Mouse (Mus musculus) lung, embryonic 14.5 days (tissue): ENCODE measurements around the gene Cntnap5a. TPM values are rescaled to one million over a fixed set of nuclear protein-coding genes. Genes with fewer than 3 reads are reported as not detected.

ENCODE experiments used
- ATAC-seq: fragments of 200-750 bp; cut with Nextera tagmentation; 2 replicates; pipeline ENCODE4 v1.8.0; 2017; ENCODE audit warnings: mild to moderate bottlenecking, moderate TSS enrichment, moderate library complexity; ENCODE audit not compliant: insufficient read depth
- DNase-seq: peaks from one replicate; pipeline ENCODE4 v3.0.0-alpha.2; 2015
- H3K27ac ChIP-seq: fragments of 300-500 bp; sonication (generic); 2 replicates; pipeline ENCODE4 v1.5.1; 2014; ENCODE audit warnings: low read depth, mild to moderate bottlenecking, moderate library complexity
- H3K27me3 ChIP-seq: fragments of 300-500 bp; sonication (generic); 2 replicates; pipeline ENCODE4 v1.6.1; 2014; ENCODE audit warnings: low read length, control low read depth; ENCODE audit not compliant: insufficient read depth
- H3K36me3 ChIP-seq: fragments of 300-500 bp; sonication (generic); 2 replicates; pipeline ENCODE4 v1.6.1; 2014; ENCODE audit warnings: control low read depth; ENCODE audit not compliant: insufficient read depth
- H3K4me1 ChIP-seq: fragments of 300-500 bp; sonication (generic); 2 replicates; pipeline ENCODE4 v1.6.1; 2014; ENCODE audit warnings: antibody characterized with exemption, control low read depth; ENCODE audit not compliant: insufficient read depth
- H3K4me2 ChIP-seq: fragments of 300-500 bp; sonication (generic); 2 replicates; pipeline ENCODE4 v1.6.1; 2014; ENCODE audit warnings: mild to moderate bottlenecking
- H3K4me3 ChIP-seq: fragments of 300-500 bp; sonication (generic); 2 replicates; pipeline ENCODE4 v1.5.1; 2014; ENCODE audit warnings: low read depth, low read length
- H3K9ac ChIP-seq: fragments of 300-500 bp; sonication (generic); 2 replicates; pipeline ENCODE4 v1.6.1; 2014
- H3K9me3 ChIP-seq: fragments of 300-500 bp; sonication (generic); 2 replicates; pipeline ENCODE4 v1.6.1; 2016; ENCODE audit warnings: low read depth, low read length, control low read depth
- CTCF ChIP-seq: IDR thresholded peaks from 2 replicates; pipeline ENCODE4 v1.5.1; 2016; ENCODE audit warnings: antibody characterized with exemption, low read depth
- WGBS: fragments of 180-500 bp; shearing (Covaris S2); extraction: QIAGEN DNeasy Blood & Tissue Kit; methylation state at CpG from one replicate; pipeline ENCODE4 v1.1.7; 2014; 5-methylcytosine and 5-hydroxymethylcytosine counted together
- polyA plus RNA-seq: library from polyadenylated mRNA; unstranded; fragments of >200 nt; fragmentation: Nextera tagmentation; extraction: Ambion mirVana; gene quantifications from 2 replicates; pipeline ENCODE4 v1.2.1, GENCODE M21; 2014

The Cntnap5a gene
- polyA plus RNA-seq: not detected in 2 replicates

DNA sequence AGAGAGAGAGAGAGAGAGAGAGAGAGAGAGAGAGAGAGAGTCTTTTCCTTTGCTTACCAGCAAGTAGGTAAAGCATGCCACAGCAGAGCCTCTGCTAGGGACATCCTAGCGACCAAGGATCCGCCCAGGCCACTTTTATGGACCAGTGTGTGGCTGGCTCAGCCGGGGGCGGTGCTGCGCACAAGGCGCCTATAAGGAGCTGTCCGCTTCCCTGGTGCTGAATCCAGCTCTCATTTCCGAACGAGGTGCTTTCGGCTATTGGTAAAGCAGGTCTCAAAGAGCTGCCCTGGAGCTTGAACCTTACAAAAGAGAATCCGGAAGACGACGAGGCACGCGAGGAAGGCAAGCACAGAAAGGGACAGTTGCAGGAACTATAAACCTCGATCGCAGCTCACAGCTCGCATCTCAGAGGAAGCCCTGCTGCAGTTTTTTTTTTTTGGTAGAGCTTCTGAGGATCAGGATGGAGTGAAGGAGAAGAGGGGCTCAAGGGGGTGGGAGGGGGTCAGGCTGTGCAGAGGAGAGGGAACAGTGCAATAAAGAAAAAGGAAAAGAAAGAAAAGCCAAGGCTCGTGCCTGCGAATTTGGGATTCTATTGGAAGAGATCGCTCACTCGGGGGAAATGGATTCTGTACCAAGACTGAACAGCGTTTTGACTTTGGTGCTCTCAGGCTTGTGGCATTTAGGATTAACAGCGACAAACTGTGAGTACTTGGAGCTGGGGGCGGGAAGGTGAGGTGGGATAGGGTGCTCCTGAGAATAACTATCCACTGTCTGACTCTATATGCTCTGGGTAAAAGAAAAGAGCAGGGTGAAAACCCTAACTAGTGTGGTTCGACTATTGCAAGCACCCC, at the start of gene Cntnap5a:
Gene Cntnap5a, plus strand, starts transcription at position 239 of the 851 bp plus-strand sequence.
- no peak within 1 kb of the TSS for H3K4me2 ChIP-seq
- H3K27me3 ChIP-seq: no peaks in the 10 kb centered on the region
- no peaks in the 10 kb centered on the region for H3K9me3 ChIP-seq
- H3K4me3 ChIP-seq: no peak within 1 kb of the TSS
- no peak for TF ChIP-seq CTCF
- ATAC-seq: peak; percentile 71; the same call in 1 of the 2 replicates
- H3K27ac ChIP-seq: no peak within 1 kb of the TSS
- 14% methylated on average over 26 of the region's 26 CpGs for WGBS
- H3K4me1 ChIP-seq: no peaks in the 10 kb centered on the region
- H3K36me3 ChIP-seq: no peaks in the 10 kb centered on the region
- peak; percentile 87 for DNase-seq
- no peak within 1 kb of the TSS for H3K9ac ChIP-seq

GRCm38 (mm10) chr1:115646921-115647320, 37.6 kb upstream of the Cntnap5a start:
- H3K36me3 ChIP-seq: no peaks in the 10 kb centered on the region
- no peaks in the 10 kb centered on the region for H3K9me3 ChIP-seq
- H3K4me1 ChIP-seq: no peaks in the 10 kb centered on the region
- WGBS: 76% methylated on average over 2 of the region's 2 CpGs
- ATAC-seq: no peak
- H3K4me2 ChIP-seq: no peak overlapping the region
- H3K27ac ChIP-seq: no peak overlapping the region
- no peak overlapping the region for H3K9ac ChIP-seq
- no peak for TF ChIP-seq CTCF
- no peak for DNase-seq
- no peak overlapping the region for H3K4me3 ChIP-seq
- no peaks in the 10 kb centered on the region for H3K27me3 ChIP-seq

GRCm38 (mm10) chr1:115658343-115659064, 26.1 kb upstream of the Cntnap5a start:
- Histone ChIP-seq H3K27me3 (no peaks in the 10 kb centered on the region), H3K4me3 (no peak overlapping the region), H3K27ac (no peak overlapping the region), H3K36me3 (no peaks in the 10 kb centered on the region), H3K4me1 (no peaks in the 10 kb centered on the region), H3K4me2 (no peak overlapping the region), H3K9ac (no peak overlapping the region), H3K9me3 (no peaks in the 10 kb centered on the region)
- 71% methylated on average over 5 of the region's 5 CpGs for WGBS
- TF ChIP-seq CTCF: no peak
- DNase-seq (peak; percentile 3), ATAC-seq (no peak)

GRCm38 (mm10) chr1:115686494-115686893, 1.9 kb downstream of the Cntnap5a start:
- Histone ChIP-seq H3K4me1 (no peaks in the 10 kb centered on the region), H3K27me3 (no peaks in the 10 kb centered on the region), H3K9me3 (no peaks in the 10 kb centered on the region), H3K9ac (no peak overlapping the region), H3K36me3 (no peaks in the 10 kb centered on the region), H3K4me3 (no peak overlapping the region), H3K27ac (no peak overlapping the region), H3K4me2 (no peak overlapping the region)
- 29% methylated on average over 2 of the region's 2 CpGs for WGBS
- DNase-seq (peak; percentile 3), ATAC-seq (no peak)
- no peak for TF ChIP-seq CTCF

DNA sequence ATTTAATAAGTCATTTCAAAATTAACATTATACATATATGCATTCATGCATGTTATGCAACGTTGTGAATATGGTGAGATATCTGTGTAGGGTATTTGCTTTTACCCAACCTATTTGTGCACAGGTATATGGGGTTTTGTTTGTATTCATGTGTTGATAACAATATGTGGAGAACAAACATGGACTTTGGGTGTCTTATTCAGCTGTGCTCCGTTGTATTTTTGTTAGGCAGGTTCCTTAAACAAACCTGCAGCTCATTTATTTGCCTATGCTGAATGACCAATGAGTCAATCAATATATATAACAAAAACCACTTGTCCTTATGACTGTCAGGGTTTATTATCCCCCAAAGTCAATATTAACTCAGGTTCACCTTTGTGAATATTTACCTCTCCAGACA, 15.2 kb downstream of the Cntnap5a start:
- ATAC-seq (no peak), DNase-seq (no peak)
- no peaks in the 10 kb centered on the region for H3K27me3 ChIP-seq
- TF ChIP-seq CTCF: no peak
- H3K4me1 ChIP-seq: no peaks in the 10 kb centered on the region
- H3K9me3 ChIP-seq: no peaks in the 10 kb centered on the region
- no peak overlapping the region for H3K4me3 ChIP-seq
- no peaks in the 10 kb centered on the region for H3K36me3 ChIP-seq
- no peak overlapping the region for H3K4me2 ChIP-seq
- H3K9ac ChIP-seq: no peak overlapping the region
- WGBS: 50% methylated on average over 2 of the region's 2 CpGs
- H3K27ac ChIP-seq: no peak overlapping the region

DNA sequence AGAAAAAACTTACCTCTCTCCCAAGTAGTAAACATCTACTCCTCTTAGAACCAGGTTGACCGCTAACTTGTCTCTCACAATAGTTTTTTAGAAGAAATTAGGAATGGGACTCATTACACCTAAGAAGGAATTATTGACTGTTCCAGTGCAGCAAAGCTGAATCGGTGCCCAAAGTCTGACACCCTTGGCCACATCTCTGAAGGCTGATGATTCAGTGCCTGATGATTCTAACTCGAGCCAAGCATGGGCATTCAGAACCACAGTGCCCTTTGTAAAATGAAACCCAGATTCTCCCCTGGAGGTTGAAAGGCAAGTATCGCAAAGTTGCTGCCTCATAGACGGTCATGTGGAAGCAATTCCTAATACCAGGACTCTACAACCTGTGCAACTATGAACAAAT, 58.0 kb downstream of the Cntnap5a start:
- TF ChIP-seq CTCF: no peak
- Histone ChIP-seq H3K27ac (no peak overlapping the region), H3K4me1 (no peaks in the 10 kb centered on the region), H3K27me3 (no peaks in the 10 kb centered on the region), H3K9ac (no peak overlapping the region), H3K9me3 (no peaks in the 10 kb centered on the region), H3K4me3 (no peak overlapping the region), H3K4me2 (no peak overlapping the region), H3K36me3 (no peaks in the 10 kb centered on the region)
- DNase-seq: no peak
- WGBS: 79% methylated on average over 5 of the region's 5 CpGs
- no peak for ATAC-seq

GRCm38 (mm10) chr1:115745569-115745968, 61.0 kb downstream of the Cntnap5a start:
- Histone ChIP-seq H3K4me3 (no peak overlapping the region), H3K27ac (no peak overlapping the region), H3K27me3 (no peaks in the 10 kb centered on the region), H3K4me1 (no peaks in the 10 kb centered on the region), H3K4me2 (no peak overlapping the region), H3K9ac (no peak overlapping the region), H3K36me3 (no peaks in the 10 kb centered on the region), H3K9me3 (no peaks in the 10 kb centered on the region)
- ATAC-seq: no peak
- TF ChIP-seq CTCF: no peak
- no peak for DNase-seq
